Mouse (Mus musculus) hematopoietic stem cell, adult 5-6 weeks (primary cell): ENCODE measurements around the gene Ttc23. TPM values are rescaled to one million over a fixed set of nuclear protein-coding genes. Genes with fewer than 3 reads are reported as not detected.

Experiments
- ATAC-seq, 2 experiments: fragments of 125-278 bp in 1 of 2; replicated peaks in 1 of 2; 2 replicates each; pipeline ENCODE4 v1.8.0; 2016 to 2017; ENCODE audit warnings: inconsistent platforms in 2 of 2, mild to moderate bottlenecking in 2 of 2, moderate number of reproducible peaks in 2 of 2, low read depth in 1 of 2, moderate TSS enrichment in 1 of 2; ENCODE audit not compliant: low FRiP score in 2 of 2, poor library complexity in 2 of 2, severe bottlenecking in 2 of 2, insufficient read depth in 1 of 2, low TSS enrichment in 1 of 2
- total RNA-seq: library from RNA; stranded (forward); fragments of 172-1452, 232-1000 nt; gene quantifications from 2 replicates; pipeline ENCODE4 v1.2.3, GENCODE M21; 2017

The Ttc23 gene
- total RNA-seq, 1 experiment from 2014 or later, result 1.8 TPM

DNA sequence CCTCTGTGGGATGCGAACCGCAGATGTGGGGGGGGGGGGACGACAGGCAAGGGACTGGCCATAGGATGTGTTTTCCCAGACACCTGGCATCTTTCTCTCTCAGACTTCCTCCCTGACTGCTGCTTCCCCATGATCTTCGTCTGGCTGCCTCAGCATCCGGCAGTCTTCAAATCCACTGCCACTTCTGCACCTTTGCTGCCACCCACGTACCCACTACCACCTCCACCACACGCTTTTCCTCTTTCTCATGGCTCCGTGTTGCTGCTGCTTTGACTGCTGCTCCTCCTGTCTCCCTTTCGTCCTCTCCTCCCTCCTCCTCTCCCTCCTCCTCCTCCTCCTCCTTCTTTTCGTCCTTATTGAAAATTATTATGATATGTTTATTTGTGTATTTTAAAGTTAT lies 69.7 kb downstream of the Ttc23 start:
- peak in 1 of 2 experiments; percentile 32; a peak in 2 of 4 replicates for ATAC-seq

DNA sequence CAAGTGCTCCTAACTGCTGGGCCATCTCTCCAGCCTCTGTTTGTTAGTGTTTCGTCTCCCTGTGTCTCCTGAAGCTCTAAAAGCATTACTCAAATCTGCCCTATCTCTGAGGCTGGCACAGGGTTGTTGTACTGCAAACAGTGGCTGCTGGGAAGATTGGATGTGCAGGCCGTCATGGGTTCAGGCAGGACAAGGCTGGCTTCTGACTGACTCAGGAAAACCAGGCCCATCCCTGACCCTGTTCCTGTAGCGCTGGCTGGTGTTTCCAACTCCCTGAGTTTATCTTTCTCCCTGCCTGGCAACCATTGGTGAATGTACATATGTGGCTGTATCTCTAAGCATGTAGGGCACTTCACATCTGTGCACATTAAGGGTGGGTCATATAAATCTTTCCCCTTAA lies 70.3 kb downstream of the Ttc23 start:
- ATAC-seq, result no peak

DNA sequence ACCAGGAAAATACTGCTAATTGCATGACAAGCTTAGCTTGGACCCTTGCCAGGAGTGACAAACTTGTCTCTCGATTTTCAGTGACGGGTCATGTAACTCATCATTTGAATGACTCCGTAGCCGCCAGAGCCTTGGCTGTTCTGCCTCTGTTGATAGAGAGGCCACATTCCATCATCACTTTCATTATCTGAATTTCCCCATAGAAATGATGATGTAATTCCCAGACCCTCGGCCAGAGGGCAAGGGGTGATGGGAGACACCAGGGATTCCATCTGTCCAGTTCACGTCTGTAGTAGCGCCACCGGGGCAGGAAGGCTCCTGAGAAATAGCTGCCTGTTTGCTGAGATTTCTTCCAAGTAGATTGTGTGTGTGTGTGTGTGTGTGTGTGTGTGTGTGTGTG lies 71.6 kb downstream of the Ttc23 start:
- no peak for ATAC-seq

DNA sequence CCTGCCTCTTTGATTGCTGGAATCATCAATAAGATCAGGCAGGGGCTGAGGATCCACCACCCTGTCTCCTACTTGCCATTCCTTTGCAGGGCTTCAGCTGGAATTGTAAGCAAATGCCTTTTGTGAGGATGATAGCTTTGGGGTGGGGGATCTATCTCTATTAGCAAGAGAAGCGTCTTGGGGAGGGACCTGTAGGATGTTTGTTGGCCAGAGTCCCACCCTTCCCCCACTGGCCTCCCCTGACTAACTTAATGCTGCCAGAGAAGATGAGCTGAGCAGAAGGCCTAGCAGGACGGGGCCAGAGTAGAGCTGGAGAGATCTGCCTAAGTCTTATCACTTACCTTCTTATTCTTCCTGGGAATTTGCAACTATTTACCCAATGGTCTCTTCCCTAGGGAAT lies 75.0 kb downstream of the Ttc23 start:
- no peak for ATAC-seq

DNA sequence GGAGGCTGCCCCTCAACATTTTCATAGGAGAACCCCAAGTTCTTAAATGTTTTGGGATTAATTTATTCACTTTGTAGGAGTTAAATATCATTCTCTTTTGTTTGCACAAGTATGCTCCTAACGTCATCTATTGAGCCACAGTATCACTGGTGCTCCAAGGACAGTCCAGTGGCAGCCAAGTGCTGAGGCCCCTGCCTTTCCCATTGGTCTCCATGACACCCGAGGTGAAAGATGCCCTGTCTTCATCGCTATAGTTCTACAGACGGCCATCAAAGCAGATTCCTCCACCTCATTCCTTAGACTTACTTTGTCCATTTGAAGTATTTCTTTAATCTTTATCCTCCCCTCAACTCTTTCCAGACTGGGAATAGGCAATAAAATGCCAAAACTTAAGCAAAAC lies 77.3 kb downstream of the Ttc23 start:
- no peak for ATAC-seq

DNA sequence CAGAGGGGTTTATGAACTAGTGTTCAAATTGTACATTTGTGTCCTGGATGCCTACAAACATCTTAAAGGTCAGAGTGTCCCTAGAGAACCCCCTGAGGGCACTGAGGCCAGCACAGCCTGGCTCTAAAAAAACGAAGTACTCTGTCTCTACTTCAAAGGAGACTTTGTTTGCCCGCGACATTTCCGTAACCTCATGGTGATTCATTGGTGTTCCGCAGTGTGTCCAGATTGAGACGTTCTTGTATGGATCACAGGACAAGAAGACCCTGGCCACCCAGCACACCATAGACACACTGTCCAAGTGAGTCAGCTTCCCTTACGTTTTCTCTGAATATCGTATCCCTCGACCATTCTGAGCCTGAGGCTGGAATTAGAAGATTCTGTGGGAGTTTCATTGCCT lies 77.8 kb downstream of the Ttc23 start:
- no peak for ATAC-seq

DNA sequence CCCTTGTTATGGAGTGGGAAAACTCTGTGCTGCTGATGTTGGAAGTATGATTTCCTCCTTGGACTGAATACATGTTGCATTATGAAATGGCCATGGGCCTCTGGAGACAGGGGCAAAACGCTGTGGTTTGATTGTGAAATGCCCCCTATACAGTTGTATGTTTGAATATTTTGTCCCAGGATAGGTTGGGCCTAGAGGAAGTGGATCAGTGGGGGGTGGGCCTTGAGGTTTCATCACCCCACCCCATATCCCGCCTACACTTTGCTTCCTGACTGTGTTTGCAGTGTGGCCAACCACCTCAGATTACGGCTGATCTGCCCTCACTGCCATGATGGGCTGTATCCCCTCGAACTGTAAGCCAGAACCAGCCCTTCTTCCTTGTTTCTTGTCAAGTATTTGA lies 81.0 kb downstream of the Ttc23 start:
- ATAC-seq, result no peak; a peak in 1 of 4 replicates

DNA sequence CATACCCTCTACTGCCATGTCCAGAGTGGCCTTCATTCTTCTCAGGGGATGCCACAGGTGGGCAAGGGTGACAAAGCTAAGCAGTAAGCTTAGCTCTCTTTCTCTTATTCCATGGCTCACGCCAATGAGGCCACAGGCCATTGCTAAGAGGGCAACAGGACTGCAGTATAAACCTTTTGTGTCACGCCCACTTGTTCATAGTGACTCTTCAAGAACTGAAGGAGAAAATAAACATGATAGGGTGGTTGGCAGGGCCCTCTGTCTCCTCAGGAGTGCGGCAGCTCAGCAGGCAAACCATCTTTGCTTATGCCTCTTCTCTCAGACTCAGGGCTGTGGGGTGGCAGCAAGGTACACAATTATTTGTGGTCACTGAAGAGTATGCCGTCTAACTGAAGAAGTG lies 81.6 kb downstream of the Ttc23 start:
- ATAC-seq, result no peak

DNA sequence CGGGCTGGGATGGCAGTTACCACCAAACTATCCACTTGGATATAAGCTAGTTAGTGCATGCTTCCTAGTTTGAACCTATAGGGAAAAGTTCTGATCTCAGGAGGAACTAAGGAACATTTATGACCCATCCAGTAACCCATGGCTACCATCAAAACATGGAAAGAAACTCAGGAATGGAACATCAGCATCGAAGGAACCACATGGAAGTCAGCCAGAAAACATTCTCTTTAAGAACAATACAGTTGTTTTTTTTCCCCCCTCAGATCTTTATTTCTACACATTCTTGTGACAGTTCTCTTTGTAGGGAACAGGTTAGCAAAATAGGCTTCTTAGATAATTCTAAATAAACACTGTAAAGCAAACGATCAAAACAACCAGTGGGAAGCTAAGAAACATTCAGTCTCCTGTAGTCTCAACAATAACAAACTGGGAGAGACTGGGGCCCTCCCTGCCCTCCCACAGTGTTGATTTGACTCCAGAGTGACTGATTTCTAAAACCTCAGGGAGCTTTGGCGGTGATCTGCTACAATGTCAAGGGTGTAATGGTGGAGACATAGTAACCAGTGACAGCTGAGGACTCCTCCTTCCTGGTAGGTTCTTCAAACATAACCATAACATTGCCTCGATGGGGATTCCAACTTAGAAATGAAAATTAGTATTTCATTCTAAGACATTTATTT lies 83.4 kb downstream of the Ttc23 start:
- ATAC-seq, result no peak

DNA sequence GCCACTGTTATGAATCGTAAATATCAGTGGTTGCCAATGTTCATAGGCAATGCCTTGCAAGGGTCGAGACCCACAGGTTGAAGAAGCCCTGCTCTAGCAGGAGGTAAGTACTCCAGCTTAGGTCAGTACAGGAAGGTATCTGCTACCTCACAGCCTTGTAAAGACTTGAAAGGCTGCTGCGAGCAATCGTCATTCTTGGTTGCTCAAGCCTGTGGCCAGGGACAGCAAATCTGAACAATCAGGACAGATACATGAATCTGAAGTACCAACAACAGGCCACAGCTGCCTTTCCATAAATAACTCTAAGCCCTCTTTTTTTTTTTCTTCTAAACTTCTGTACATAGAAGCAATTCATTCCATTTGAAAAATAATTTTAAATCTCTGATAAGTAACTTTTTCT lies 85.1 kb downstream of the Ttc23 start:
- ATAC-seq, result no peak

DNA sequence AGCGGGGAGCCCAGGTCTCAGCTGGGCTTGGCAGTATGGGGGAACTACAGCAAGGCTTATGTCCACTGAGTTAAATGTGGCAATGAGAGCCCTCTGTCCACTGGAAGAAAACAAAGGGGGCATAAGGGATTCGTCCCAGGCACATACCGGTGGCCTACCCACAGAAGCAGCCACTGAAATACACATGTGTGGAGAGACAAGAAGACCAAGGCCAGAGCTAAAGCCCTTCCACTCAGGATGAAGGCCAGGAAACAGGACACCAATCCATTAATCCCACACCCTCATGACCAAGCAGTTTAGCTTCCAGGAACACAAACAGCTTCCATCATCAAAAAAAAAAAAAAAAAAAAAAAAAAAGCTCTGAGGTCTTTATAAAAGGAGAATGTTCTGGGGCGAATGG lies 93.2 kb downstream of the Ttc23 start:
- no peak for ATAC-seq

DNA sequence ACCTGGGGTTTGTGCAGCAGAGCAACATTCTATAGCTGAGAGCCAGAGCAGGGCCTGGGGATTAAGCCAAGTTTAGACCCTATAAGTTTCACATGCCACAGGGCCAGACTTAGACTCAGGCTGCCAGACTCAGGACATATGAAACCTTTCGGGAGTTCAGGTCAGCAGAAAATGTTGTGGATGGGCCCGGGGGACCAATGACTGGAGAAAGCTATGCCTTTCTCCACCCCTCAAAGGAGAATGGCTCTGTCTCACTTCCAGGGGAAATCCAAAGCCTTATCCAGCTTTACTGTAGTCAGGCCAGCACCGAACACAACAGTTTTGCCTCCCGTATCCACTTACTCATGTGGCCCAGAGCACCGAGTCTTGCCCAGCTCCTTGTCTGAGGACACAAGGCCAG lies 93.6 kb downstream of the Ttc23 start:
- ATAC-seq, result no peak

DNA sequence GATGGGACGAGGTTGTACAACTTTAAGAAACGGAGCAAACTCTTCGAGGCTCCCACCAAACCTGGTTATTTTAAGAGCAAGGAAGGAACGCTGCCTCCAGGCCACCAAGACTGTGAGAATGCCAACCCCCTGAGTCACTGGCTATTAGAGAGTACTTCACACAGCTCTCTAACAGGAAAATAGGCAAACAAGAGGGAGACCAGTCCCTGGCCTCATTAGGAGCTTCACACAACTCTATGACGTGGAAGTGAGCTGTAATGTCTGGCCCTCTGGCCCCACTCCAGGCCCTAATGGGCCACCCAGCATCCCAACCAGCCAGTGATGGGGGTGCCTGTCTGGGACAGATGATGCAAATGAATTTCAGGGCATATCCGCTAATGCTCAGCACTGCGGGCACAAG lies 94.5 kb downstream of the Ttc23 start:
- ATAC-seq, result no peak

DNA sequence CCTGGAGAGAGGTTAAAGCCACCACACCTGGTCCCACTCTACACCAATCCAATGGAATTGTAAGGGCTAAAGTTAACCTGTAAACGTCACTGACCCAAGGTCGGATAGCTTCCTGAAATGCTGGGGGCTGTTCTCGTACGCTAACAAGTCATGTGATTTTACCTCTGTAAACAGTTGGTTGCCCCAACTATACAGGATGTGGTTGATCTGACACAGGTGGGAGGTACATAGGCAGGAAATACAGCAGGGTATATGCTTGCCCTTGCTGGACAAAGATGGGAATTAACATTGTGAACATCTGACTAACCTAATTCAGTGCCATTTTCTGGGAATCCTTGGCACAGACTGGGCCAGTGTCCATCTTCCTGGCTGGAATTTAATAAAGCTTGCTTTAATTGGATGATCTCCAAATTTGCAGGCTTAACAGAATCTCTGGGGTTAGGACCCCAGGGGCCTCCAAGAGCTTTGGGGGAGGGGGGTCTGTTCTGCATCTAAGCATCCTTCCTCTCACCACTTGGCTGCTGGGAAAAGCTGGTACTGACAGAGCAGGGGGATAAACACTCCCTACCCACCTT lies 100.6 kb downstream of the Ttc23 start:
- peak in 1 of 2 experiments; percentile 43; a peak in 1 of 4 replicates for ATAC-seq

DNA sequence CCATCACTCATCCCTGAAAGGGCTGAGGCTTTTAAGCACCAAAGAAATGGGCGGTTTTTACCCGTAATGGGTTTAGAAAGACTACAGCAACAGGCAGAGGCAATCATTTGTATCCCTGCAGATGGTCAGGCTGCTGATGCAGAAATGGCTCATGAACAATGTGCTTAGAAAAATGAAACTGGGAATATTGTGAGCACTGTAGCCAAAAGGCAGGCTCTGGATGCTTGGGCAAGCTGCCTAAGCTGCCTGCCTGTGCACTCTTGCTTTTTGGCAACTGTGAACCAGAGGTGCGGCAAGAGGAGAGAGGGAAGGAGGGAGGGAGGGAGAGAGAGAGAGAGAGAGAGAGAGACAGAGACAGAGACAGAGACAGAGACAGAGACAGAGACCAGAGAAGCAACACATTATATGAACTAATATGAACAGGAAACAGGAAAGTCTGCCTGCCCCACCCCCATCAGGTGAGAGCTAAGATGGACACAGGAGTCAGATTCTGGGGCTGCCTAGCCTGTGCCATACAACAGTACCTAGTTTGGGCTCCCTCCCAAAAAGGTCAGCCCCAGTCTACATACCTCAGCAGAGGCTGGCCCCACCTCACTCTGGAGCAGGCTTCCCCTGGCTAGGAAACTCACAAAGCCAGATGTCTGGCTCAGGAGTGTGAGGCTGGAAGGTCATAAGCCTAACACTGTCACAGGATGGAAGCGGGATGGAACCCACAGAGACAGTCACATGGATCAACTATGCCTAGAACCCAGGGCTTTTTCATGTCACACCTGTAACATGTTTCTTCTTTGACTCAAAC lies 102.4 kb downstream of the Ttc23 start:
- ATAC-seq, result no peak

DNA sequence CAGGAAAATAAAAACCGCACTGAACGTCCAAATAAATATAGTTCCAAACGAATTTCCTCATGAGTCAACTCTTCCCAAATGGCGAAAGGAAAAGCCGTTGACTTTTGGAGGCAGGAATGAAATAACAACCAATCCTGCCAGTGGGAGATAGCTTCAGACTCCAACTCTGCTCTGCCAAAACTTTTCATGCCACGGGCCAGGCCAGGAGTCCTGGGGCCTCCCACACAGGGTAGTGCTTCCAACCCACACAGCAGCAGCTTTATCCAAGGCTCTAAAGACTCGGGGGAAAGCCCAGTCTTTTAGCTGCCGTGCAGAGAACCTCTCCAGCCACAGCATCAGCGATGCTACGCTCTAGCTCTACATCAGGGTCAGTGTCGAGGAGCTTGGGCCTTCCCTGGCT lies 107.4 kb downstream of the Ttc23 start:
- ATAC-seq, result no peak

DNA sequence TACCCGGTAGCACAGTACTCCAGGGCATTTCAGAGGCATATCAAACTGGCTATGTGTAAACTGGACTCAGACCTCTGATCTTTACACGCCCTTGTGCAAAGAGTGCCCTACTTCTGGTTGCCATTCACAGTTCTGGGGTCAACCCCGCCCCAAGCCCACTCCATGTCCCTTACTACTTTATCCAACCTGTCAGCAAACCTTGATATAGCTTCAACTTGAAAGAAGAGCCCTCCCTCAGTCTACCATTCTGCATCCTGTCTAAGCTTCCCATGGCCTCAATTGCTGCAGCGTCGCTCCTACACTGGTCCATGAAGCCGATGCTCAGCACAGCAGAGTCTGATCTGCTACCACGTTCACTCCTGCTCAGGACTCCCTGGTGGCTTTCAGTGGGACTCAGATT lies 108.2 kb downstream of the Ttc23 start:
- ATAC-seq, result no peak

DNA sequence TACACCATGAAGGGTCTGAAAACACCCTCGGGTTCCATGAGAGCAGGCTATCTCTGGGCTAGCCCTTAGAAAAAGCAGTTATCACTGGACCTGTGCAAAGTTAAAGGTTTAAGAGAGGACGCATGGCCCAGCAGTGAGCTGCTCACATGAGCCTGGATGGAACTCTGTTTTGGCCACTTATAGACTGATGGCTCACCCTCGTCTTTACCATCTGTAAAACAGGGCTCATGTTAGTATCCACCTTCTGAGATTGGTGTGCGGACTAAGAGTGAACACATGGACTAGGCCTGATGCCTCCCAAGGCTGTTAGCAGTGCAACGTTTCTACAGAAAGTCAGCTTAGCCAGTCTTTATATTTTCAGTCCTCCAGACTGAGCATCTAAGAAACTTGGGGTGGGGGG lies 109.4 kb downstream of the Ttc23 start:
- ATAC-seq, result no peak

DNA sequence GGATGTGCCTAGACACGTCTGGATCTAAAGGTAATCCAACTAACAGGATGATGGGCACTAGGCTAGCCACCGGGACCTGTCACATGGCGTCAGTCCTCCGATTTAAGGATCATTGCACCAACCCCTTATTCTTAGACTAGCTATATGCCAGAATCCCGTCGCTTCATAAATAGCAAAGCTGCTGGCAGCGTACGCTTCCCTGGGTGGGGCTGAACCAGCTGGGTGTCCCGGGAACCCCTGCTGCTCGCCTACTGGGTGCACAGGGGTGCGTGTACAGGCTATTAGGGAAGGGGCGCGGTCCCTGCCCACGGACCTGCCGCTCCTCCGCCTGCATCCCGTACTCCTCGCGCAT lies 111.3 kb downstream of the Ttc23 start:
- ATAC-seq, result no peak
